Mouse (Mus musculus) testis, adult 2 months (tissue): Measurements from ENCODE around the gene Otop2. TPM values are rescaled to one million over a fixed set of nuclear protein-coding genes. Genes with fewer than 3 reads are reported as not detected.

Experiments
- H3K27ac ChIP-seq: fragments of 200-500 bp; 2 replicates; pipeline ENCODE4 v1.5.1; 2012; ENCODE audit warnings: low read depth, low read length; ENCODE audit not compliant: control insufficient read depth, insufficient read depth
- H3K27me3 ChIP-seq: fragments of 200-500 bp; 2 replicates; pipeline ENCODE4 v1.6.1; 2012; ENCODE audit warnings: mild to moderate bottlenecking, low read length, moderate library complexity; ENCODE audit not compliant: control insufficient read depth, insufficient read depth
- H3K36me3 ChIP-seq: fragments of 200-500 bp; 2 replicates; pipeline ENCODE4 v1.6.1; 2012; ENCODE audit warnings: mild to moderate bottlenecking, low read length; ENCODE audit not compliant: control insufficient read depth, insufficient read depth
- H3K4me1 ChIP-seq: fragments of 200-500 bp; 2 replicates; pipeline ENCODE4 v1.6.1; 2012; ENCODE audit warnings: low read length; ENCODE audit not compliant: control insufficient read depth, insufficient read depth
- H3K4me3 ChIP-seq: fragments of 200-500 bp; 2 replicates; pipeline ENCODE4 v1.5.1; 2012; ENCODE audit warnings: low read depth, mild to moderate bottlenecking, low read length, moderate library complexity, mixed read lengths; ENCODE audit not compliant: control insufficient read depth
- CTCF ChIP-seq: fragments of 200-500 bp; IDR thresholded peaks from 2 replicates; pipeline ENCODE4 v1.5.1; 2012; ENCODE audit warnings: low read depth, mild to moderate bottlenecking, inconsistent platforms, low read length, moderate library complexity; ENCODE audit not compliant: control insufficient read depth, insufficient read depth, insufficient replicate concordance
- POLR2A ChIP-seq: fragments of 200-500 bp; IDR thresholded peaks from 2 replicates; pipeline ENCODE4 v1.6.1; 2012; ENCODE audit warnings: low read depth, mild to moderate bottlenecking, inconsistent platforms, low read length, moderate library complexity; ENCODE audit not compliant: control insufficient read depth
- polyA plus RNA-seq: library from polyadenylated mRNA; depleted of rRNA; stranded (reverse); fragments of >200 nt; gene quantifications from 2 replicates; pipeline ENCODE4 v1.2.3, GENCODE M21; 2012

Otop2 gene
- polyA plus RNA-seq, 1 experiment: 8.5 TPM

- TF ChIP-seq CTCF (no peak), POLR2A (no peak)
- Histone ChIP-seq H3K36me3 (no peaks in the 10 kb centered on the region), H3K4me3 (no peak overlapping the region), H3K27me3 (no peaks in the 10 kb centered on the region), H3K27ac (no peak overlapping the region), H3K4me1 (no peaks in the 10 kb centered on the region)
Observed at GRCm38 (mm10) chr11:115303167-115303566, 3.8 kb upstream of the Otop2 start.

- no peak for TF ChIP-seq CTCF
- TF ChIP-seq POLR2A: no peak
- Histone ChIP-seq H3K27me3 (no peaks in the 10 kb centered on the region), H3K36me3 (no peaks in the 10 kb centered on the region), H3K4me1 (no peaks in the 10 kb centered on the region), H3K27ac (no peak overlapping the region), H3K4me3 (no peak overlapping the region)
Observed at GRCm38 (mm10) chr11:115308781-115309180, 1.8 kb downstream of the Otop2 start.

- Histone ChIP-seq H3K4me3 (no peak overlapping the region), H3K27me3 (no peaks in the 10 kb centered on the region), H3K4me1 (peaks cover 9% of the 10 kb centered on the region), H3K27ac (no peak overlapping the region), H3K36me3 (no peaks in the 10 kb centered on the region)
- TF ChIP-seq POLR2A: no peak
- TF ChIP-seq CTCF: no peak
Observed at GRCm38 (mm10) chr11:115314249-115314648, 7.3 kb downstream of the Otop2 start.

GRCm38 (mm10) chr11:115317204-115317603 lies 10.2 kb downstream of the Otop2 start:
- Histone ChIP-seq H3K27me3 (no peaks in the 10 kb centered on the region), H3K36me3 (no peaks in the 10 kb centered on the region), H3K4me1 (peaks cover 13% of the 10 kb centered on the region), H3K27ac (no peak overlapping the region), H3K4me3 (no peak overlapping the region)
- TF ChIP-seq POLR2A: no peak
- TF ChIP-seq CTCF: no peak

- Histone ChIP-seq H3K36me3 (no peaks in the 10 kb centered on the region), H3K27ac (no peak overlapping the region), H3K4me3 (no peak overlapping the region), H3K27me3 (no peaks in the 10 kb centered on the region), H3K4me1 (peaks cover 14% of the 10 kb centered on the region)
- TF ChIP-seq CTCF: no peak
- TF ChIP-seq POLR2A: no peak
Observed at GRCm38 (mm10) chr11:115318245-115319027, 11.5 kb downstream of the Otop2 start.

GRCm38 (mm10) chr11:115319704-115320383 lies 12.9 kb downstream of the Otop2 start:
- Histone ChIP-seq H3K27ac (no peak overlapping the region), H3K4me3 (no peak overlapping the region), H3K36me3 (no peaks in the 10 kb centered on the region), H3K4me1 (peaks cover 14% of the 10 kb centered on the region), H3K27me3 (no peaks in the 10 kb centered on the region)
- TF ChIP-seq CTCF: no peak
- TF ChIP-seq POLR2A: no peak

- no peak within 1 kb of the TSS; the same call in 1 of the 2 replicates for H3K4me3 ChIP-seq
- peaks cover 14% of the 10 kb centered on the region for H3K4me1 ChIP-seq
- no peaks in the 10 kb centered on the region for H3K27me3 ChIP-seq
- H3K36me3 ChIP-seq: no peaks in the 10 kb centered on the region
- H3K27ac ChIP-seq: no peak within 1 kb of the TSS
- TF ChIP-seq CTCF (peak; percentile 93), POLR2A (no peak)
Observed at GRCm38 (mm10) chr11:115321906-115322693, 15.1 kb downstream of the Otop2 start, which contains the start of gene Ush1g. Gene Ush1g, minus strand, starts transcription at chr11:115322041.
